Mouse (Mus musculus): ENCODE results near the gene Hfe. TPM values are rescaled to one million over a fixed set of nuclear protein-coding genes. Genes with fewer than 3 reads are reported as not detected.
A peak's percentile ranks its signal among the peaks of the same experiment; 100 is the strongest.
"Not testable (repeated sequence)": the region's sequence is repeated elsewhere in the genome, so short reads cannot be mapped to it uniquely, and the experiment has no call there.

Gene Hfe
- 8.6 and 10.8 TPM in 2 replicates for polyA plus RNA-seq (2015; fragmentation: Nextera tagmentation; extraction: Ambion mirVana)

GRCm38 (mm10) chr13:23710374-23711089 is at the start of gene Hfe:
Gene Hfe, minus strand, starts transcription at chr13:23710854.
- Histone ChIP-seq H3K36me3 (no peaks in the 10 kb centered on the region), H3K4me2 (peak within 1 kb of the TSS; percentile 74), H3K27me3 (no peaks in the 10 kb centered on the region), H3K27ac (peak within 1 kb of the TSS; percentile 29; the same call in 1 of the 2 replicates), H3K9me3 (no peaks in the 10 kb centered on the region), H3K9ac (peak within 1 kb of the TSS; percentile 57), H3K4me3 (peak within 1 kb of the TSS; percentile 46), H3K4me1 (peaks cover 17% of the 10 kb centered on the region)
- 3% methylated on average over 17 of the region's 17 CpGs for WGBS
- ATAC-seq (ENCODE audit: borderline replicate concordance, extremely low read depth, low FRiP score, low TSS enrichment), result no peak

GRCm38 (mm10) chr13:23759916-23760239 is 49.2 kb upstream of the Hfe start:
- Histone ChIP-seq H3K4me2 (peak overlapping the region; percentile 62), H3K27ac (peak overlapping the region; percentile 97), H3K4me3 (peak overlapping the region; percentile 44), H3K27me3 (no peaks in the 10 kb centered on the region), H3K36me3 (no peaks in the 10 kb centered on the region), H3K4me1 (peaks cover 31% of the 10 kb centered on the region), H3K9ac (peak overlapping the region; percentile 41), H3K9me3 (no peaks in the 10 kb centered on the region)
- no peak for ATAC-seq (ENCODE audit: borderline replicate concordance, extremely low read depth, low FRiP score, low TSS enrichment)
- WGBS, result 55% methylated on average over 1 of the region's 1 CpGs

- H3K36me3 ChIP-seq, result no peaks in the 10 kb centered on the region
- H3K27ac ChIP-seq, result peak overlapping the region; percentile 97
- H3K9me3 ChIP-seq, result no peaks in the 10 kb centered on the region
- H3K4me3 ChIP-seq, result no peak overlapping the region
- ATAC-seq (ENCODE audit: borderline replicate concordance, extremely low read depth, low FRiP score, low TSS enrichment), result no peak
- WGBS, result 78% methylated on average over 3 of the region's 3 CpGs
- H3K9ac ChIP-seq, result no peak overlapping the region; the same call in 1 of the 2 replicates
- H3K27me3 ChIP-seq, result no peaks in the 10 kb centered on the region
- H3K4me1 ChIP-seq, result peaks cover 26% of the 10 kb centered on the region
- no peak overlapping the region for H3K4me2 ChIP-seq
These were observed 48.7 kb upstream of the Hfe start for GRCm38 (mm10) chr13:23759251-23759771.

GRCm38 (mm10) chr13:23757921-23758320 is 47.3 kb upstream of the Hfe start:
- Histone ChIP-seq H3K4me2 (peak overlapping the region; percentile 66), H3K27me3 (no peaks in the 10 kb centered on the region), H3K4me3 (no peak overlapping the region), H3K27ac (peak overlapping the region; percentile 50), H3K36me3 (no peaks in the 10 kb centered on the region), H3K9me3 (no peaks in the 10 kb centered on the region), H3K9ac (no peak overlapping the region), H3K4me1 (peaks cover 28% of the 10 kb centered on the region)
- ATAC-seq (ENCODE audit: borderline replicate concordance, extremely low read depth, low FRiP score, low TSS enrichment), result no peak
- 44% methylated on average over 3 of the region's 3 CpGs for WGBS

GRCm38 (mm10) chr13:23757211-23757773 is 46.6 kb upstream of the Hfe start:
- peak overlapping the region; percentile 59 for H3K9ac ChIP-seq
- H3K4me1 ChIP-seq, result peaks cover 29% of the 10 kb centered on the region
- under 1% methylated on average over 18 of the region's 23 CpGs for WGBS
- H3K9me3 ChIP-seq, result no peaks in the 10 kb centered on the region
- H3K4me3 ChIP-seq, result peak overlapping the region; percentile 42
- peak overlapping the region; percentile 66 for H3K4me2 ChIP-seq
- peak overlapping the region; percentile 95 for H3K27ac ChIP-seq
- no peaks in the 10 kb centered on the region for H3K36me3 ChIP-seq
- H3K27me3 ChIP-seq, result no peaks in the 10 kb centered on the region
- ATAC-seq (ENCODE audit: borderline replicate concordance, extremely low read depth, low FRiP score, low TSS enrichment), result no peak

- H3K4me1 ChIP-seq, result peaks cover 29% of the 10 kb centered on the region
- H3K4me3 ChIP-seq, result peak within 1 kb of the TSS; percentile 42
These were observed 46.1 kb upstream of the Hfe start, which contains the start of gene Hist1h4b for GRCm38 (mm10) chr13:23756790-23757189. Gene Hist1h4b, plus strand, starts transcription at chr13:23757013.

GRCm38 (mm10) chr13:23755000-23755399 is 44.3 kb upstream of the Hfe start:
- Histone ChIP-seq H3K9me3 (no peaks in the 10 kb centered on the region), H3K4me2 (no peak overlapping the region), H3K27me3 (no peaks in the 10 kb centered on the region), H3K27ac (0 out of 2 replicates have a peak overlapping the region, but pooled peaks have one; percentile 1), H3K4me3 (no peak overlapping the region), H3K9ac (no peak overlapping the region), H3K4me1 (peaks cover 25% of the 10 kb centered on the region), H3K36me3 (no peaks in the 10 kb centered on the region)
- ATAC-seq (ENCODE audit: borderline replicate concordance, extremely low read depth, low FRiP score, low TSS enrichment), result no peak

More at GRCm38 (mm10) chr13:23756790-23757189, 46.1 kb upstream of the Hfe start, which contains the start of gene Hist1h4b:
- H3K27me3 ChIP-seq, result no peaks in the 10 kb centered on the region
- ATAC-seq (ENCODE audit: borderline replicate concordance, extremely low read depth, low FRiP score, low TSS enrichment), result peak; percentile 71; the same call in 1 of the 2 replicates
- H3K4me2 ChIP-seq, result peak within 1 kb of the TSS; percentile 66
- H3K9ac ChIP-seq, result peak within 1 kb of the TSS; percentile 59
- H3K9me3 ChIP-seq, result no peaks in the 10 kb centered on the region
- H3K36me3 ChIP-seq, result no peaks in the 10 kb centered on the region
- H3K27ac ChIP-seq, result peak within 1 kb of the TSS; percentile 95
- WGBS, result under 1% methylated on average over 19 of the region's 22 CpGs

- Histone ChIP-seq H3K27me3 (no peaks in the 10 kb centered on the region), H3K36me3 (no peaks in the 10 kb centered on the region), H3K9ac (no peak overlapping the region), H3K4me1 (peaks cover 20% of the 10 kb centered on the region), H3K27ac (peak overlapping the region; percentile 87), H3K4me2 (peak overlapping the region; percentile 52), H3K9me3 (no peaks in the 10 kb centered on the region), H3K4me3 (peak overlapping the region; percentile 39)
- ATAC-seq (ENCODE audit: borderline replicate concordance, extremely low read depth, low FRiP score, low TSS enrichment), result no peak
- WGBS, result 37% methylated on average over 4 of the region's 4 CpGs
These were observed 42.8 kb upstream of the Hfe start for GRCm38 (mm10) chr13:23753314-23754078.

- Histone ChIP-seq H3K36me3 (no peaks in the 10 kb centered on the region), H3K27ac (peak overlapping the region; percentile 87), H3K4me1 (peaks cover 27% of the 10 kb centered on the region), H3K4me2 (peak overlapping the region; percentile 52), H3K27me3 (no peaks in the 10 kb centered on the region), H3K4me3 (peak overlapping the region; percentile 39), H3K9ac (peak overlapping the region; percentile 54), H3K9me3 (no peaks in the 10 kb centered on the region)
- ATAC-seq (ENCODE audit: borderline replicate concordance, extremely low read depth, low FRiP score, low TSS enrichment), result no peak
- 3% methylated on average over 6 of the region's 6 CpGs for WGBS
These were observed 42.1 kb upstream of the Hfe start for GRCm38 (mm10) chr13:23752742-23753172.

GRCm38 (mm10) chr13:23752067-23752741 is 41.5 kb upstream of the Hfe start, which contains the start of gene Hist1h3b:
Gene Hist1h3b, plus strand, starts transcription at chr13:23752267.
- under 1% methylated on average over 18 of the region's 47 CpGs for WGBS

GRCm38 (mm10) chr13:23751478-23751956 is 40.9 kb upstream of the Hfe start:
- peak overlapping the region; percentile 44 for H3K4me3 ChIP-seq
- peak overlapping the region; percentile 59 for H3K4me2 ChIP-seq
- ATAC-seq (ENCODE audit: borderline replicate concordance, extremely low read depth, low FRiP score, low TSS enrichment), result no peak
- peak overlapping the region; percentile 44 for H3K9ac ChIP-seq
- H3K9me3 ChIP-seq, result no peaks in the 10 kb centered on the region
- peak overlapping the region; percentile 98 for H3K27ac ChIP-seq
- peaks cover 30% of the 10 kb centered on the region for H3K4me1 ChIP-seq
- under 1% methylated on average over 11 of the region's 11 CpGs for WGBS
- no peaks in the 10 kb centered on the region for H3K36me3 ChIP-seq
- H3K27me3 ChIP-seq, result no peaks in the 10 kb centered on the region

More at GRCm38 (mm10) chr13:23752067-23752741, 41.5 kb upstream of the Hfe start, which contains the start of gene Hist1h3b:
- H3K4me2 ChIP-seq, result peak within 1 kb of the TSS; percentile 59
- H3K4me1 ChIP-seq, result peaks cover 28% of the 10 kb centered on the region
- peak within 1 kb of the TSS; percentile 98 for H3K27ac ChIP-seq
- H3K36me3 ChIP-seq, H3K9me3 ChIP-seq, H3K27me3 ChIP-seq: not testable (repeated sequence)
- H3K4me3 ChIP-seq, result peak within 1 kb of the TSS; percentile 44
- peak; percentile 89 for ATAC-seq (ENCODE audit: borderline replicate concordance, extremely low read depth, low FRiP score, low TSS enrichment)
- peak within 1 kb of the TSS; percentile 54 for H3K9ac ChIP-seq

Measured in lung, embryonic 15.5 days (tissue).